Mouse (Mus musculus) midbrain, embryonic 10.5 days (tissue): ENCODE data around the gene Zbtb8a. TPM values are rescaled to one million over a fixed set of nuclear protein-coding genes. Genes with fewer than 3 reads are reported as not detected.

Experiments used
- DNase-seq: peaks from one replicate; pipeline ENCODE4 v3.0.0-alpha.2; 2017; ENCODE audit warnings: low spot score
- H3K27ac ChIP-seq: fragments of 300-500 bp; sonication (generic); replicated peaks from 2 replicates; pipeline ENCODE4 v1.5.1; 2016; ENCODE audit warnings: mild to moderate bottlenecking
- H3K27me3 ChIP-seq: fragments of 300-500 bp; sonication (generic); 2 replicates; pipeline ENCODE4 v1.6.1; 2016; ENCODE audit warnings: low read depth, mild to moderate bottlenecking; ENCODE audit not compliant: poor library complexity, severe bottlenecking
- H3K36me3 ChIP-seq: fragments of 300-500 bp; sonication (generic); 2 replicates; pipeline ENCODE4 v1.6.1; 2016; ENCODE audit warnings: mild to moderate bottlenecking, moderate library complexity
- H3K4me1 ChIP-seq: fragments of 300-500 bp; sonication (generic); 2 replicates; pipeline ENCODE4 v1.6.1; 2016
- H3K4me3 ChIP-seq: fragments of 300-500 bp; sonication (generic); 2 replicates; pipeline ENCODE4 v1.5.1; 2016; ENCODE audit warnings: mild to moderate bottlenecking, moderate library complexity
- H3K9me3 ChIP-seq: fragments of 300-500 bp; sonication (generic); replicated peaks from 2 replicates; pipeline ENCODE4 v1.6.1; 2016; ENCODE audit warnings: mild to moderate bottlenecking
- WGBS: fragments of 180-500 bp; shearing (Covaris S2); methylation state at CpG from one replicate; pipeline ENCODE4 v1.1.7; 2016; 5-methylcytosine and 5-hydroxymethylcytosine counted together
- polyA plus RNA-seq: library from polyadenylated mRNA; unstranded; fragments of >200 nt; fragmentation: Nextera tagmentation; extraction: Ambion mirVana; gene quantifications from 2 replicates; pipeline ENCODE4 v1.2.1, GENCODE M21; 2016

Zbtb8a gene
- polyA plus RNA-seq, 1 experiment from 2014 or later = 7.5 TPM

GRCm38 (mm10) chr4:129388404-129388803, 10.5 kb upstream of the Zbtb8a start:
- Histone ChIP-seq H3K9me3 (no peaks in the 10 kb centered on the region), H3K27me3 (no peaks in the 10 kb centered on the region), H3K36me3 (no peaks in the 10 kb centered on the region), H3K4me3 (no peak overlapping the region), H3K4me1 (peaks cover 11% of the 10 kb centered on the region), H3K27ac (peak overlapping the region; percentile 43; the same call in 1 of the 2 replicates)
- 69% methylated on average over 5 of the region's 5 CpGs for WGBS
- DNase-seq = peak; percentile 36

- no peak overlapping the region for H3K4me3 ChIP-seq
- no peaks in the 10 kb centered on the region for H3K27me3 ChIP-seq
- no peak for DNase-seq
- no peaks in the 10 kb centered on the region for H3K9me3 ChIP-seq
- H3K27ac ChIP-seq = no peak overlapping the region
- no peaks in the 10 kb centered on the region for H3K36me3 ChIP-seq
- 82% methylated on average over 2 of the region's 2 CpGs for WGBS
- H3K4me1 ChIP-seq = peaks cover 11% of the 10 kb centered on the region
Observed at GRCm38 (mm10) chr4:129386989-129387388, 9.1 kb upstream of the Zbtb8a start.

- DNase-seq = no peak
- Histone ChIP-seq H3K9me3 (no peaks in the 10 kb centered on the region), H3K27ac (no peak overlapping the region), H3K27me3 (no peaks in the 10 kb centered on the region), H3K4me1 (peaks cover 11% of the 10 kb centered on the region), H3K36me3 (no peaks in the 10 kb centered on the region), H3K4me3 (no peak overlapping the region)
- 91% methylated on average over 8 of the region's 8 CpGs for WGBS
Observed at GRCm38 (mm10) chr4:129386269-129386946, 8.5 kb upstream of the Zbtb8a start.

- H3K4me1 ChIP-seq = peaks cover 11% of the 10 kb centered on the region
- WGBS = 94% methylated on average over 11 of the region's 11 CpGs
- H3K27me3 ChIP-seq = no peaks in the 10 kb centered on the region
- no peaks in the 10 kb centered on the region for H3K36me3 ChIP-seq
- H3K9me3 ChIP-seq = no peaks in the 10 kb centered on the region
- H3K27ac ChIP-seq = no peak overlapping the region
- DNase-seq = no peak
- H3K4me3 ChIP-seq = no peak overlapping the region
Observed at GRCm38 (mm10) chr4:129385685-129386084, 7.8 kb upstream of the Zbtb8a start.

GRCm38 (mm10) chr4:129384440-129384839, 6.5 kb upstream of the Zbtb8a start:
- DNase-seq = no peak
- H3K4me1 ChIP-seq = peaks cover 11% of the 10 kb centered on the region
- H3K27ac ChIP-seq = no peak overlapping the region
- 47% methylated on average over 6 of the region's 6 CpGs for WGBS
- H3K27me3 ChIP-seq = peaks cover 7% of the 10 kb centered on the region
- no peak overlapping the region for H3K4me3 ChIP-seq
- H3K9me3 ChIP-seq = no peaks in the 10 kb centered on the region
- no peaks in the 10 kb centered on the region for H3K36me3 ChIP-seq

- no peak for DNase-seq
- Histone ChIP-seq H3K4me1 (peaks cover 7% of the 10 kb centered on the region), H3K9me3 (no peaks in the 10 kb centered on the region), H3K36me3 (no peaks in the 10 kb centered on the region), H3K4me3 (no peak overlapping the region), H3K27ac (no peak overlapping the region), H3K27me3 (peaks cover 15% of the 10 kb centered on the region)
- WGBS = 94% methylated on average over 3 of the region's 3 CpGs
Observed at GRCm38 (mm10) chr4:129383586-129383985, 5.7 kb upstream of the Zbtb8a start.

GRCm38 (mm10) chr4:129382488-129382887, 4.6 kb upstream of the Zbtb8a start:
- H3K27me3 ChIP-seq = peaks cover 26% of the 10 kb centered on the region
- WGBS = 94% methylated on average over 2 of the region's 2 CpGs

GRCm38 (mm10) chr4:129382029-129382428, 4.1 kb upstream of the Zbtb8a start:
- Histone ChIP-seq H3K4me3 (no peak overlapping the region), H3K36me3 (no peaks in the 10 kb centered on the region), H3K27ac (no peak overlapping the region), H3K27me3 (peaks cover 31% of the 10 kb centered on the region), H3K4me1 (peaks cover 9% of the 10 kb centered on the region), H3K9me3 (no peaks in the 10 kb centered on the region)
- WGBS = 92% methylated on average over 9 of the region's 9 CpGs
- no peak for DNase-seq

More at GRCm38 (mm10) chr4:129382488-129382887, 4.6 kb upstream of the Zbtb8a start:
- no peaks in the 10 kb centered on the region for H3K36me3 ChIP-seq
- H3K4me3 ChIP-seq = no peak overlapping the region
- H3K4me1 ChIP-seq = peaks cover 7% of the 10 kb centered on the region
- DNase-seq = no peak
- no peaks in the 10 kb centered on the region for H3K9me3 ChIP-seq
- no peak overlapping the region for H3K27ac ChIP-seq

GRCm38 (mm10) chr4:129381148-129381547, 3.2 kb upstream of the Zbtb8a start:
- H3K4me1 ChIP-seq = peaks cover 15% of the 10 kb centered on the region
- WGBS = 75% methylated on average over 8 of the region's 8 CpGs
- DNase-seq = no peak
- H3K36me3 ChIP-seq = no peaks in the 10 kb centered on the region
- H3K27me3 ChIP-seq = peaks cover 40% of the 10 kb centered on the region
- no peak overlapping the region for H3K27ac ChIP-seq
- H3K9me3 ChIP-seq = no peaks in the 10 kb centered on the region
- H3K4me3 ChIP-seq = no peak overlapping the region

GRCm38 (mm10) chr4:129379805-129380204, 1.9 kb upstream of the Zbtb8a start:
- Histone ChIP-seq H3K36me3 (no peaks in the 10 kb centered on the region), H3K9me3 (no peaks in the 10 kb centered on the region), H3K27ac (no peak overlapping the region), H3K4me1 (peaks cover 22% of the 10 kb centered on the region), H3K27me3 (peaks cover 53% of the 10 kb centered on the region), H3K4me3 (no peak overlapping the region)
- 82% methylated on average over 3 of the region's 3 CpGs for WGBS
- DNase-seq = no peak

GRCm38 (mm10) chr4:129376961-129377545, 863 bp downstream of the Zbtb8a start:
- peaks cover 29% of the 10 kb centered on the region for H3K4me1 ChIP-seq
- H3K36me3 ChIP-seq = no peaks in the 10 kb centered on the region
- peak overlapping the region; percentile 89 for H3K27ac ChIP-seq
- under 1% methylated on average over 67 of the region's 68 CpGs for WGBS
- no peaks in the 10 kb centered on the region for H3K9me3 ChIP-seq
- H3K27me3 ChIP-seq = peaks cover 60% of the 10 kb centered on the region
- DNase-seq = peak; percentile 64
- peak overlapping the region; percentile 72 for H3K4me3 ChIP-seq

- Histone ChIP-seq H3K9me3 (no peaks in the 10 kb centered on the region), H3K36me3 (no peaks in the 10 kb centered on the region), H3K27ac (no peak overlapping the region), H3K4me1 (peaks cover 29% of the 10 kb centered on the region), H3K27me3 (peaks cover 60% of the 10 kb centered on the region), H3K4me3 (no peak overlapping the region)
- DNase-seq = no peak
- WGBS = 67% methylated on average over 5 of the region's 5 CpGs
Observed at GRCm38 (mm10) chr4:129375821-129376220, 2.1 kb downstream of the Zbtb8a start.

- Histone ChIP-seq H3K9me3 (no peaks in the 10 kb centered on the region), H3K27ac (no peak overlapping the region), H3K27me3 (peaks cover 60% of the 10 kb centered on the region), H3K36me3 (no peaks in the 10 kb centered on the region), H3K4me3 (peak overlapping the region; percentile 20), H3K4me1 (peaks cover 29% of the 10 kb centered on the region)
- peak; percentile 19 for DNase-seq
- 9% methylated on average over 6 of the region's 6 CpGs for WGBS
Observed at GRCm38 (mm10) chr4:129375000-129375399, 2.9 kb downstream of the Zbtb8a start.
